Mouse (Mus musculus): ENCODE data around the gene Xpo5.

- TF ChIP-seq POLR2A (IDR thresholded peaks at IDR 0.05; ENCODE audit: control insufficient read depth, extremely low read depth, insufficient read depth, low read length, poor library complexity) (no peak), CTCF (IDR thresholded peaks at IDR 0.05; ENCODE audit: borderline replicate concordance, control insufficient read depth, extremely low read depth, insufficient read depth, low read length, poor library complexity) (no peak)
Observed at GRCm38 (mm10) chr17:46164301-46164700, 38.3 kb upstream of the Xpo5 start.

Data from thymus, adult 2 months (tissue).